8 mouse cellular contexts compared by ENCODE assay signal in the genomic region with DNA sequence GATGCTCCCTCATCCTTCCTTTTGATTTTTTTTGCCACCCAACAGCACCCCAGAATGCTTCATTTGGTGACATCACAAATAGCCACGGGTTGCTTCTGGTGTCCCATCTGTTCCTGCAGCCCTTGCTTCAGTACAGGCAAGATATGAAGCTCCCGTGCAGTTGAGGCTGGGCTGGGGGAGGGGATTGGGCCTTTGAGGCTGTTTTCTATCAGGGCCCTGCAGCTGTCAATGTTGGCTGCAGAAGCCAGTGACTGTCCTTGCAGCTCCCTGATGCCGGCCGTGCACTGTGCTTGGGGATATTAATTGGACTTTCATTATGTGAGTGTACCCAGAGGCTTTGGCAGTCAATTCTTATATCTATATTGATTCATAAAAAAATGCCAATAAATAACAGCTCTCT.
DNase-seq lines count a peak whose midpoint lies in the region.

No protein-coding gene starts in this region.

- peak; percentile 32 for DNase-seq in gastrocnemius, postnatal 10 days
- no peak for DNase-seq in gastrocnemius, postnatal 25 days
- DNase-seq in cerebellum, adult 18-20 months: peak; percentile 61 to 71
- peak; percentile 26 to 46 for DNase-seq in heart, adult 9 months (ENCODE audit: low spot score in 2 of 2)
- DNase-seq in layer of hippocampus, postnatal 10 days (ENCODE audit: low spot score in 2 of 2): peak; percentile 69 to 79
- DNase-seq in spleen, postnatal 4 days (ENCODE audit: low spot score in 2 of 2): no peak
- no peak for DNase-seq in ovary, postnatal 36 days (ENCODE audit: low spot score)
- no peak for DNase-seq in right cerebral cortex, adult 2 months (ENCODE audit: low spot score in 2 of 2)

Comparison
In these comparisons a context has a peak if more than half of its experiments do, and no peak if none do; other contexts are left out.
1. DNase-seq: peak in gastrocnemius, postnatal 10 days (single experiment), cerebellum, adult 18-20 months (2 of 2), heart, adult 9 months (2 of 2) and layer of hippocampus, postnatal 10 days (2 of 2); none in gastrocnemius, postnatal 25 days (single experiment), spleen, postnatal 4 days (0 of 2), ovary, postnatal 36 days (single experiment) and right cerebral cortex, adult 2 months (0 of 2).